Mouse (Mus musculus): ENCODE data around the gene Ss18l1.

Gene Ss18l1

GRCm38 (mm10) chr2:180042256-180042857 is at the start of gene Ss18l1, which contains the start of gene Psma7:
TSS of gene Ss18l1 (plus strand) at chr2:180042509.
TSS of gene Psma7 (minus strand) at chr2:180042433.
- DNase-seq: peak; percentile 88 to 96

GRCm38 (mm10) chr2:179993071-179993470 is 49.2 kb upstream of the Ss18l1 start:
- no peak for DNase-seq

DNA sequence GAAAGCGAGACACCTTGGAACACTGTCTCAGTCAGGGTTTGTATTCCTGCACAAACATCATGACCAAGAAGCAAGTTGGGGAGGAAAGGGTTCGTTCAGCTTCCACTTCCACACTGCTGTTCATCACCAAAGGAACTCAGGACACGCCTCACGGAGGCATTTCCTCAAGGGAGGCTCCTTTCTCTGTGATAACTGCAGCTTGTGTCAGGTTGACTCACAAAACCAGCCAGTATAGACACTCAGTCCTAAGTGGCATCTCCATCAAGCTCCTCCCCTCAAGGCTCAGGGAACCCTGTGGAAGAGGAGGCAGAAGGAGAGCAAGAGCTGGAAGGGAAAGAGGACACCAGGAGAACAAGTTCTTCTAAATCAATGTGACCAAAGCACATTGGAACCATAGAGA is 43.9 kb upstream of the Ss18l1 start:
- DNase-seq: no peak

DNA sequence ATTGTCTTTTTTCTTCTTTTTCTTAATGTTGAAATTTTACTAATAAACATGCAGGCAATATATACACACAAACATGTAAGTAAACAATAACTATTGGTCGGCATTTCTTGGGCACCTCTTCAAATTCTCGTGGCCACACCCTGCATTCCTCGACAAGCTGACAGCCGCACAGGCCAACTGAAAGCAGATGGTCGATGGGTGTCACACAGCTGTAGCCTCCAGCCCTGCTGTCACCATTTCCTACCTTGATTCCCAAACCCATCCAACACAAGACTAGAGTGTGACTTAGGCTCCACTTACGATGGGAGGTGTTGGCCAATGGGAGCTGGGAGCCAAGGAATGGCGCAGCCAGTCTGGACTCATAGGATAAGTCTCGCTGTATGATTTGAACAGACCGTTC is 40.7 kb upstream of the Ss18l1 start:
- no peak for DNase-seq

DNA sequence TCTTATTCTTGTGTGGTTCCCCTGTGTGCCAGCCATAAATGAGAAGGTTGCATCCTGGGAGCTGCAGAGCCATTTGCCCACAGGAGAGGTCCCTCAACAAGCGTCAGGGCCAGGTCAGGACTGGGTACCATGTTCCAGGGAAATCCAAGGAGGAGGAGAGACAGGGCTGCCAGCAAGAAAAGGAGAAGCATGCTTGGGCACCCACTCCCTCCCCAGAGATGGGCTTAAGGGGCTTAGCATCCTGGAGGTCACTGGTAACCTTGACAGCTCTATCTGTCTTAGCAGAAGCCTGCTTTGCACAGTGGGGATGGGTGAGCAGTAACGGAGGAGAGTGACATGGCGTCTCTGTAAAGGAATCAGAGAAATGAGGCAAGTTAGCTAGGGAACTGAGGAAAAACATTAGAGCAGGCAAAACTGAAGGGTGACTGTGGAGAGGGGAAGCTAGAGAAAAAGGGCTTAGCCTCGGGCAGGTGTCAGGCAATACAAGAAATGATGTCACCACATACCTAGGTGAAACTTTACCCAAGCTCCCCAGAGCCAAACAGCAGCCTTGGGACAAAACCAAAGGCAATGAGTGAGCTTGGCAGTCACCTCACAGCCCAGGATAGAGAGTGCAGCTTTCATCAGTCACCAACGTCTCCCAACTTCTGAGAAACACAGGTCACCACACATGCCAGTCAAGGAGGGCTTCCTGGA is 36.5 kb upstream of the Ss18l1 start:
- no peak for DNase-seq

DNA sequence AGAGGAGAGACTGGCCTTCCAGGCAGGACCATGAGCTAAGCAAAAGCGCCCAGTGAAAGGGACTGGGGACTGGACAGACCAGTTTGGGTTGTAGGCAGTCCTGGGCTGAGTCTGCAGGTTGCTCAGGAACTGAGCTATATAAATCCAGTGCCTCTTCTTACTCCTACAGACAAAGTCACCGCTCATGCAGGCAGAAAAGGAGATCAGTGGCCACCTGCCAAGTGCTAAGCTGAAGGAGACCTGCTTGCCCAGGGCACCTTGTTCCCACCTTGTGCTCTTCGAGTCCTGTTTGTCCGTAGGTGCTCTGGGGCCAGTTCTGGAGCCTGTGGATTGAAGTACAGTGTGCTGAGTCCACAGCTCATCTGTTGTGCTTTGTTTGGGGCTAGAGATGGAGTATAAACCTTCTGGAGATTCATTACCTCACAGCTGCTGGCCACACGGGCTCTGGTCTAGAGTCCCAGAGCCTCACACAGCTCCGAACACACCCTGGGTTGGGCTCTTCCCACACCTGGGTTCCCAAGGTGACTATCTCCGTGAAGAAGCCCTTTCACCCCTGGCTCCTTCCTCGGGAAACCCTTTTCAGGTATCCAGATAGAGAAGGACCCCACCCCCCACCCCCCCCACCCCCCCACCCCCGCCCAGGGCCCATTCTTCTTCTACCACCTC is 35.8 kb upstream of the Ss18l1 start:
- no peak for DNase-seq

DNA sequence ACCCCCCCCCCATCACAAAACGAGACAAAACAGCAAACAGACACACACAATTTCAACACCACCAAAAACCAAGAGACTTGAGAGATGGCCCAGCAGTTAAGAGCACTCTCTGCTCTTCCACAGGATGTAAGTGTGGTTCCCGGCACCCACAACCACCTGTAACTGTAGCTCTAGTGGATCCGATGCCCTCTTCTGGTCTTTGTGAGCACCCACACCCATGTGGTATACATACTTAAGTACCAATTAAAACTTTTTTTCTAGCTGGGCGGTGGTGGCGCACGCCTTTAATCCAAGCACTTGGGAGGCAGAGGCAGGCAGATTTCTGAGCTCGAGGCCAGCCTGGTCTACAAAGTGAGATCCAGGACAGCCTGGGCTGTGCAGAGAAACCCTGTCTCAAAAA is 31.6 kb upstream of the Ss18l1 start:
- DNase-seq: no peak

- DNase-seq: no peak
These were observed 30.9 kb upstream of the Ss18l1 start for GRCm38 (mm10) chr2:180011370-180011769.

GRCm38 (mm10) chr2:180013686-180014085 is 28.6 kb upstream of the Ss18l1 start:
- no peak for DNase-seq

GRCm38 (mm10) chr2:180017632-180018031 is 24.7 kb upstream of the Ss18l1 start:
- no peak for DNase-seq

DNA sequence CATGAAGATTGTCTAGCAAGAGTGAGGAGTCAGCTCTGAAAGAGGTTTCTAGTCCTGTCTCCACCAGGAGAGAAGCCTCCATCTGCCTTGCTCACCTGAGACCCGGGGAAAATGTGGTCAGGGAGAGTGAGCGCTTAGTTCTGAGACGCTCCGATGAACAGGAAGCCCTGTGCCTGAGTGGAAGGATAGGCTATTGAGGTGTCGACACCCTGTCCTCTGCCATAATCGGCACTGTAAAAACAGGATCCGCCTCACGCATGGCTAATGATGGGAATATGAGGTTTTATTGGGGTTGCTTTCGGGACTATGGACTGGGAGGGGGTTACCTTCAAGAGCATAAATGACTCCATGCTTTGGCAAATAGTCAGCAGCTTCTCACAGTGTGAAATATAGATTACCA is 23.7 kb upstream of the Ss18l1 start:
- no peak for DNase-seq

- no peak for DNase-seq
These were observed 22.1 kb upstream of the Ss18l1 start for GRCm38 (mm10) chr2:180020091-180020661.

GRCm38 (mm10) chr2:180020919-180021318 is 21.4 kb upstream of the Ss18l1 start:
- DNase-seq: no peak

- no peak for DNase-seq
These were observed 19.6 kb upstream of the Ss18l1 start for GRCm38 (mm10) chr2:180022751-180023150.

GRCm38 (mm10) chr2:180024401-180025098 is 17.8 kb upstream of the Ss18l1 start, which contains the start of gene Lsm14b:
TSS of gene Lsm14b (plus strand) at chr2:180024987.
- peak; percentile 98 to 99 for DNase-seq

DNA sequence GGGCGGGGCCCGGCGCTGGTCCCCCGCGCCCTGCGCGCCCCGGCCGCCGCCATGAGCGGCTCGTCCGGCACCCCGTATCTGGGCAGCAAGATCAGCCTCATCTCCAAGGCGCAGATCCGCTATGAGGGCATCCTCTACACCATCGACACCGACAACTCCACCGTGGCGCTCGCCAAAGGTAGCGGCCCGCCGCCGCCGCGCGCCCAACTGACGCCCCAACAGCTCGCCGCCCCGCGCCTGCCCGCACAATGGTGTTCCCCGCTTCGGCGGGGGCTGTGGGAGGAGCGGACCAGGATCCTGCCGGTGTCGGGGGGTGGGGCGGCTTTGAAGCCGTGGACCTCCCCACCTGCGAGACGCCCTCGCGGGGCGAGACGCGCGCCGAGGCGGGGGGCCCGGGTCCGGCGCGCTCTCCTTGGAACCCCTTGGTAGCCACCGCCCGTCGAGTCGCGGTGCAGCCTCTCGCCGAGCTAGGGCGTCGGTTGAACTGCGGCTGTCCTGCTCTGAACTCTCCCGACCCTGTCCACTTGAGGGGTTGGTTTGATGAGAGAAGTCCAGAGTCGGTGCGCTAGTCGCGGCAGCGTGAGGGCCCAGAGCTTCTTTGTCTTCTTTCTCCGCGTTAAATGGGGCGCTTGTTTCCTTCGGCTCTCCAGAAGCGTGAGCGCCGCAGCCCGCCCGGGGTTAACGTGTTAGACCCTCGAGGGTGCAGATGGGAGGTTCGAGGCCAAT is 17.0 kb upstream of the Ss18l1 start:
- peak; percentile 33 to 68 for DNase-seq

DNA sequence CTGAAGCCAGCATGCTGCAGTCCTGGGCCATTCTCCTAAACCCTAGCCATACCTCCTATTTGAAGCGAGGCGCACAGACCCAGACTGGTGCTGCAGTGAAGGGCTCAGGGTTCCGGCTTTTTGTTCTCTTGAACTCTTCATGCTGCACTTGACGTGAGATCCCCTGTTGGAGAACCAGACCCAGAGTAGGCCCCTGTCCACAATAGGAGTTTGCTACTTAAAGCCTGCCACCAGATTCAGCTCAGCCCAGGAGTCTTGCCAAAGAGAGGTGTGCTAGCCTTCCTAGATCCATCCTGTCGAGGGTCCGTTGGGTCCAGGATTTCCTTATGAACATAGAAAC is 16.5 kb upstream of the Ss18l1 start:
- no peak for DNase-seq

GRCm38 (mm10) chr2:180027768-180028167 is 14.5 kb upstream of the Ss18l1 start:
- no peak for DNase-seq

GRCm38 (mm10) chr2:180031270-180031669 is 11.0 kb upstream of the Ss18l1 start:
- DNase-seq: peak; percentile 40 to 52

GRCm38 (mm10) chr2:180032925-180033324 is 9.4 kb upstream of the Ss18l1 start:
- peak in 1 of 2 experiments; percentile 9 for DNase-seq

- DNase-seq: no peak
These were observed 8.4 kb upstream of the Ss18l1 start for GRCm38 (mm10) chr2:180033956-180034355.

DNA sequence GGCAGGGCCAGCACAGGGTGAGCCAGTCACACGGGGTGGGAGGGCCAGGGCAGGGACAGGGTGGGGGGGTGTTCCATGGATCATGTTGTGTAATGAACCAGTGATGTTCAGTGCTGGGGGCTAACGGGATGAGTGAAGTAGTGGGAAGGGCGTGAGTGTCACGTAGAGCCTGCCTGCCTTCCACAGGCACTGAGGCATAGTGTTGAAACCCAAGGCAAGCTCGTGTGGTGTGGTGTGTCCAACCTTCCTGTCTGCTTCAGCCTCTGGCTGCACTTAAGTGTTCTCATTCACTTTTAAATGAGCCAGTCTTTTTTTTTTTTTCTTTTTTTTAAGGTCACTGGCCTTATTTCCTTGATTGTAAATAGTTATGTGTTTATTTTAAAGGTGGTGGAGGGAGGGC is 7.6 kb upstream of the Ss18l1 start:
- DNase-seq: no peak

Data from kidney, postnatal 36 days (tissue).